Mouse (Mus musculus) thymus, postnatal 4 days (tissue): ENCODE results near the gene Ccdc134.

Experiments
- DNase-seq: peaks from one replicate; pipeline ENCODE4 v3.0.0; 2021

The Ccdc134 gene

DNA sequence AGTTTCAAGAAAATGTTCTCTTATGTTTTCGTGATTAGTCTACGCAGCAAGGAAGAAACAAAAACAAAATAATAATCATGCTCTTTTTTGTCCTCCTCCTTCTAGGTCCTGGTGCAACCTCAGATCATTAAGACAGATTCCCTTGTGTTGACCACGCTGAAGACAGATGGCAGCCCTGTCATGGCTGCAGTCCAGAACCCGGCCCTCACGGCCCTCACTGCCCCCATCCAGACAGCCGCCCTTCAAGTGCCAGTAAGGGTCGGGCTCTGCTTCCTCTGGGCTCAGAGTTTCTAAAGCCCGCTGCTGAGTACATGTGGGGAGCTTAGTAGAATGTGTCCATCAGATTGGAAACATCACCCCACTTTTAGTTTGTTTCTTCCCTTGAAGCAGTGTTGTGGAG lies 44.9 kb downstream of the Ccdc134 start:
- no peak for DNase-seq

DNA sequence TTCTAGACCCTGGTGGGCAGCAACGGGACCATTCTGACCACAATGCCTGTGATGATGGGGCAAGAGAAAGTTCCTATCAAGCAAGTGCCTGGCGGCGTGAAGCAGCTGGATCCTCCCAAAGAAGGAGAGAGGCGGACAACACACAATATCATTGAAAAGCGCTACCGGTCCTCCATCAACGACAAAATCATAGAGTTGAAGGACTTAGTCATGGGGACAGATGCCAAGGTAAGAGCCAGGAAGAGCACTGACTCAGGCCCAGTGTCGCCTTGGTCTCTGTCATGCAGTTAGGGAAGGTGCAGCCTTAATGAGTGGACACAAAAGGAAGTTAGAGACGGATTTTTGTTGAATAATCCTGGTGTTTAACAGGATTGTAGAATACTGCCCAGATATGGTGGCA lies 47.4 kb downstream of the Ccdc134 start:
- DNase-seq: no peak

DNA sequence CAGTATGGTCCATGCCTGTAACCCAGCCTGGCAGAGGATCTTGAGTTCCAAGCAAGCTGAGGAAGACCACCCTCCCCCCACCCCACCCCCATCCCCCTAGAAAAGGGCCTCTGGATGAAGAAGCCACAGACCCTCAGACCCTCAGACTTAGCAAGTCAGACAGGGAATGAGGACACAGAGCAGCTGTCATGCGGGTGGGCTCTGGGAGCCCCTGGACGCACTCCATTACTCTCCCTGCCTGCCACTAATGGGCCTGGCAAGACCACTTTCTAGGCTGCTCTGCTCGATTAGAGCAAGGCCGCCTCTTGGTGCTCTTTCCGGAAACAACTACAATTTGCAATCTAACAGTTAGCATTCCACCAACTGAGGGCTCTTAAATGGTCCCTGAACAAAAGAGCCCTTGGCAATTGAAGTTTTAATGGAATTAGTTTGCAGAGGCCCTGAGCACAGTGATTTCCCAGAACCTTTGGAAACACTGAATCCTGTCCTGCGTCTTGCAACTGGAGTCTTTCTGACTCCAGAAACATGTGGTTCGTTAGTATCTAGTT lies 50.1 kb downstream of the Ccdc134 start:
- no peak for DNase-seq

DNA sequence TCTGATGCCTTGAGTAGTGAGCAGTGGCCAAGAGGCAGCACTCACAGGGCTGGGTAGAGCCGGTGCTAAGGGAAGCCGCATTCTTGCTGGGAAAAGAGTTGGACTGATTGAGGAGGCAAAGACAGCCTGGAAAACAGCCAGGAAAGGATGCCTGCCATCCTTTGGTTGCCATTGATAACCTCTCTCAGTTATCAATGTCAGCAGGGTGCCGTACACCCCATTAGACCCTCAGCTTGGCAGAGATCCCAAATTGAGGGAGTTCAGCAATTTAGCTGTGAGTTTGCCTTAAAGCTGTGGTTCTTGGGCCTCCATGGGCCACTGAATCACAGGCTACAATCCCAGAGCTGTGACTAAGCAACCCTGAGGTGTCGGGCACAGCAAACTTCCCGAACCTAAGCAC lies 53.4 kb downstream of the Ccdc134 start:
- no peak for DNase-seq

DNA sequence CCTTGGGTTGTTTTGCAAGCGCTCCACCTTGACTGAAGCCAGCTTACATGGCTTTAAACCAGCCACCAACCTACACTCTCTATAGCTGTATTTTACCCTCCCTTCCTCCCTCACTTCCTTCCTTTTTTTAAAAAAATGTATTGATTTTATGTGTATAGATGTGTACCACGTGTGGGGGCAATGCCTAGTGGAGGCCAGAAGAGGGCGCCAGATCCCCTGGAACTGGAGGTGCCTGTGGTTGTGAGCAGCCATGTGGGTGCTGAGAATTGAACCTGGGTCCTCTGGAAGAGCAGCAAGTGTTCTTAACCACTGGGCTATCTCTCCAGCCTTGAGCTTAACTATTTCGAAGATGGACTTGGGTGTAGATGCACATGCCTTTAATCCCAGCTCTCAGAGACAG lies 54.6 kb downstream of the Ccdc134 start:
- no peak for DNase-seq

DNA sequence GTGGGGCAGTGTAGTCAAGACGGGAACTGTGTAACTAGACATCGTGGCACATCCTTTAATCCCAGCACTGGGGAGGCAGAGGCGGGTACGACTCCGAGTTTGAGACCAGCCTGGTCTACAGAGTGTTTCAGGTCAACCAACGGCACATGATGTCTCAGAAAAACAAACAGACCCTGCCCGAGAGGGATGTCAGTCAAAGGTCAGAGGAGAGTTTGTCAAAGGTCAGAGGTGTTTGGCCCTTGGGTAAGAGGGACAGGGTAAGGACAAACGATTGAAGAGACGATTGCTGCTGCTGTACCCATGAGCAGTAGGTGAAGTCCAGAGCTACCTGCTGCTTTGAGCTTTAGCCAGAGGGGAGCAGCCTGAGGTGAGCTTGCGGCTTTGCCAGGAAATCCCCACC lies 55.9 kb downstream of the Ccdc134 start:
- DNase-seq: no peak

DNA sequence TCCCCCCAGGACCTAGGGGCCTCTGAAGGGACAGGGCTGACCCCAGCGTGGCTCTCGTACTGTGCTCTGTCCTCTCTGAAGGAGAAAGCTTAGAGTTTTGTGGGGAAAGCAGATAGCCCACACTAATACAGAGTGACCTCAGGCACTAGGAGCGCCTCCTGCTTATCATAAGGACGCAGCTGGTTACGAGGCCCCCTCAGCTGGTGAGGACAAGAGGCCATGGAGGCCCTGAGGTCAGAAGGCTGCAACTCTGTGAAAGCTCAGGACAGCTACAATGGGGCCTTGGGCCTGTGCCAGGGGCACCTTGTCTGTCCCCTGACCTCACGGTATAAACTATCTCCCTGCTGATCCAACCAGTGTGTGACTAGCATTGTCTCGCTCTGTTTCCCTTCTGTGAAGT lies 56.5 kb downstream of the Ccdc134 start:
- no peak for DNase-seq

DNA sequence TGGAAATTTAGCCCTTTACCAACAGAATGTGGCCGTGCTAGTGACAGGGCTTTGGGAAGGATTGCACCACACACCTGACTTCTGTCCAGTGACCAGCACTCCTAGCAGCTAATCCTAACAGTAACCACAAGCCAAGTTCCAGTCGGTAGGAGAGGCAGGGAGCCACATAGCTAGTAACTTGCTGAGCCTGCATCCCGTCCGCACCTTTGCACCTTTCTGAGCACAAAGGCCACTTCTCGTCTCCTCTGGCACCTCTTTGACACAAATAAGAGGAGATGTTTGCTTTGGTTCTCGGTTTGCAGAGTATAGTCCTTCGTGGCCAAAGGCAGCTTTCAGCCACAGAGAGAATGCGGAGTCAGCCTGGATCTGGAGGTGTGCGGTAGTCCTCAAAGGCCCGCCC lies 56.9 kb downstream of the Ccdc134 start:
- DNase-seq: no peak

DNA sequence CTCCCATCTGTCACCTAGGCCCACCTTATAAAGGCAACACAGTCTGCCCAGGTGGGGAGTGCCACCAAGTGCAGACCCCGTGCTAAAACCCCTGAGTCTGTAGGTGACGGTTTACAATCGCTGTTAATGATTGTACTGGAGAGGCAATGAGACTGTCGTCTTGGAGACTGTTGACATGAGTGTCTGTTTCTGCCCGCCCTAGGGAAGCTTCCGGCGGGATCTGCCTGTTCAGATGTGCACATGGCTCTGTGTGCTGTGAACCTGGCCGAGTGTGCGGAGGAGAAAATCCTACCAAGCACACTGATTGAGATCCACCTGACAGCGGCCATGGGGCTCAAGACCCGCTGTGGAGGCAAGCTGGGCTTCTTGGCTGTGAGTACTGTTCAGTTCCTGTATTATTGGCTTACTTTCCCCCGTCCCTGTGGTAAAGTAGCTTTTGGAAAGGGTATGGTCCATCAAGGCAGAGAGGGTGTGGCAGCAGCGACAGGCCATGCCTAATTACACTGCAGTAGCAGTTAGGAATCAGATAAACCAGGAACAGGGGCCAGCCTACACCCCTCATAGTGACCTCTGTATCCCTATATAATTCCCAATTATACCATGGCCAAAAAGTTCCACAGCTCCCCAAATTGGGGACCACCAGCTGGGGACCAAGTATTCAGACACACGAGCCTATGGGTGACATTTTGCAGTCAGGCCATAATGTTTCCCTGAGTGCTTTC lies 57.5 kb downstream of the Ccdc134 start:
- DNase-seq: no peak

DNA sequence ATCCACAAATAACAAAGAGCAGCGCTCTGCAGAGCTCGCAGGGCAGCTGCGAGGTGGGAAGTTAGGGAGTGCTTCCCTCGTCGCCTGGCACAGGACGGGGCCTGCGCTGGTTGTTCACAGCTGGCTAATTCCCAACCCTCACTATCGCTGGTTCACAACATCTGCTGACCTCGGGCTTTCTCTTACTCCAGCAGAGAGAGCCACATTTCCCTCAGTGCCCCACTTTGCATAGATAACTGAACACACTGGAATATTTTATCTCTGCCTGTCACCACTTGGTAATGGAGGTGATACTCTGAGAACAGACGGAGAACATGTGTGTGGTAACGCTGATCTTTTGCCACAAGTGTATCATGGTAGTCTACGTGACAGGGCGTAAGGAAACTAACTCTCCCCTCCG lies 58.4 kb downstream of the Ccdc134 start:
- no peak for DNase-seq

DNA sequence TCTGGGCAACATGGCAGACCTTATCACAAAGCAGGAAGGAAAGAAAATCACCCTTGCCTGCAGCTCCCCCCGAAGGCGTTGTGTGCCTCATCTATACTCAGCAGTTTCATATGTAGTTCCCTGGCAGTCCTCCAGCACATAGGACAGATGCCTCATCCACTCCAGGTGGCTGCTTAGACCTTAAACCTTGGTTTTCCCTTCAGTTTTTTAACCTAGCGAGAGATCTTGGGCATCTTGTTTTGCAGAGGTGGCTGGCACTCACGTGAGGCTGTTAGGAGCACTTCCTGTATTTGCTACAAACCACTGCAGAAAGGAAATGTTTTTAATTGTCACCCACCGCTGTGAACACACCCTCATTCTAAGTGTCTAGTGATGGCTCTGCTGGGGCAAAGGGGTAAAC lies 59.2 kb downstream of the Ccdc134 start:
- DNase-seq: peak; percentile 16

DNA sequence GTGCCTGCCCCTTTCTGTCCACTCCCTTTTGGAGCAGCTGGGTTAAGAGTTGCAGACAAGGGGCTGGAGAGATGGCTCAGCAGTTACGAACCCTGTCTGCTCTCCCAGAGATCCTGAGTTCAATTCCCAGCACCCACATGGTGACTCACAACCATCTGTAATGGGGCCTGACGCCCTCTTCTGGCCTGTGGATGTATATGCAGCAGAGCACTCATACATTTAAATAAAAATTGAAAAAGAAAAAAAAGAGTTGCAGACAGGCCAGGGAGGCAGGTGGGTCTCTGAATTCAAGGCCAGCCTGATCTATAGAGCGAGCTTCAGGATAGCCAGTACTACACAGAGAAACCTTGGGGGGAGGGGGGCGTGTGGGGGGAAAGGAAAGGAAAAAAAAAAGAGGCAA lies 59.7 kb downstream of the Ccdc134 start:
- DNase-seq: peak; percentile 8

DNA sequence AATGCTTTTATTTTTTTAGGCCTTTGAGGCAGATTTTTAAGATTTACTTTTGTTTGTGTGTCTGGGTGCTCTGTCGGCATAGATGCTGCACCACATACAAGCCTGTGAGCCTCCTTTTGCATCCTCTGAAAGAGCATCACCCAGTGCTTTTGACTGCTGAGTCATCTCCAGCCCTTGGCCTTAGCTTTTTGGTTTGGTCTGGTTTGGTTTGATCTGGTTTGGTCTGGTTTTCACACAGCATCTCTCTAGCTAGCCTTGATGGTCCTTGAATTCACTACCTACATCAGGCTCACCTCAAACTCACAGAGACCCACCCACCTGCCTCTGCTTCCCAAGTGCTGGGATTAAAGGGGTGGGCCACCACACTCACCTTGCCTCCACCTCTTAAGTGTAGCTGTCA lies 60.2 kb downstream of the Ccdc134 start:
- no peak for DNase-seq

DNA sequence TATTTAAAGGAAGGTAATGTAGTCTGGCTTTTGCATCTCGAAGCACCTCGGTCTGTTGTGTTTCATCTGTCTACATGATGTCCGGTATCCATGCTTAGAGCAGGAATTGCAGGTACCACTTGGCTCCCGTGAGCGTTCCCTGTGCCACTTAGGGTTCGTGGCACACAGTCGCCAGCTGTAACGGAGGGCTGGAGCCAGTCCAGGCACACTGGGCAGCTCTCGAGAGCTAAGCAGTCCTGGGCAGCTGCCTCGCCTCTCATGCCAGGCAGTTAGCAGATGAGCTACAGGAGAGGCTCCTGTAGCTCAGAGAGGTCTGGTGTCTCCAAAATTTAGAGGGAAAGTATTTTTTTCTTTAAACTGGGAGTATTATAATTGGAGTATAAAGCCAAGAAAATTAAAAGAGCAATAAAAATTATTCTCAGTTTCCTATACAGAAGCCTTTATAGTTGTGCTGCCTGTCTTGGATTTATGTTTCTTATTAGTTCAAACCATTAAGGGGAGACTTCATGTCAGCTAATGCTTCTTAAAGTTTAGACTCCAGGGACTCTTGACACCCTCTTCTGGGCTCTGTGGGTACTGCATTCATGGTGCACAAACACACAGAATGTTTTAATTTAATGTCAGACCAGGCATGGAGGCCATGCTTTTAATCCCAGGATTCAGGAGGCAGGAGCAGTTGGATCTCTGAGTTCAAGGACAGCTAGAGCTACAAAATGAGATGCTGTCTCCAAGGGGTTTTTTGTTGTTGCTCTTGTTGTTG lies 60.9 kb downstream of the Ccdc134 start:
- DNase-seq: peak; percentile 83
